Mouse (Mus musculus) cortical plate, adult 2 months (tissue): ENCODE results near the gene Cbr2. TPM values are rescaled to one million over a fixed set of nuclear protein-coding genes. Genes with fewer than 3 reads are reported as not detected.

Source experiments
- H3K27ac ChIP-seq: fragments of 200-500 bp; 2 replicates; pipeline ENCODE4 v1.5.1; 2012; ENCODE audit warnings: low read length, control low read depth, inconsistent platforms; ENCODE audit not compliant: insufficient read depth
- H3K4me1 ChIP-seq: fragments of 200-500 bp; 2 replicates; pipeline ENCODE4 v1.6.1; 2011; ENCODE audit warnings: low read length; ENCODE audit not compliant: control insufficient read depth, insufficient read depth
- H3K4me3 ChIP-seq: fragments of 200-500 bp; 2 replicates; pipeline ENCODE4 v1.5.1; 2011; ENCODE audit warnings: mild to moderate bottlenecking, low read length, control low read depth; ENCODE audit not compliant: insufficient read depth
- CTCF ChIP-seq: fragments of 200-500 bp; IDR thresholded peaks from 2 replicates; pipeline ENCODE4 v1.5.1; 2011; ENCODE audit warnings: mild to moderate bottlenecking, control low read depth, low read length; ENCODE audit not compliant: insufficient read depth; ENCODE audit errors: extremely low read depth
- POLR2A ChIP-seq: fragments of 200-500 bp; IDR thresholded peaks from 2 replicates; pipeline ENCODE4 v1.6.1; 2011; ENCODE audit warnings: mild to moderate bottlenecking, low read length, control low read depth; ENCODE audit not compliant: insufficient read depth; ENCODE audit errors: extremely low read depth
- polyA plus RNA-seq: library from polyadenylated mRNA; depleted of rRNA; stranded (reverse); fragments of >200 nt; gene quantifications from 2 replicates; pipeline ENCODE4 v1.2.3, GENCODE M21; 2012

Gene Cbr2
- polyA plus RNA-seq, 1 experiment, result 4.9 TPM

GRCm38 (mm10) chr11:120721124-120722066, 10.5 kb downstream of the Cbr2 start, which contains the start of gene Rac3:
Gene Rac3 (plus strand): TSS chr11:120721470.
- no peaks in the 10 kb centered on the region for H3K4me1 ChIP-seq
- H3K4me3 ChIP-seq, result peak within 1 kb of the TSS; percentile 45
- TF ChIP-seq POLR2A, result no peak
- H3K27ac ChIP-seq, result no peak within 1 kb of the TSS

DNA sequence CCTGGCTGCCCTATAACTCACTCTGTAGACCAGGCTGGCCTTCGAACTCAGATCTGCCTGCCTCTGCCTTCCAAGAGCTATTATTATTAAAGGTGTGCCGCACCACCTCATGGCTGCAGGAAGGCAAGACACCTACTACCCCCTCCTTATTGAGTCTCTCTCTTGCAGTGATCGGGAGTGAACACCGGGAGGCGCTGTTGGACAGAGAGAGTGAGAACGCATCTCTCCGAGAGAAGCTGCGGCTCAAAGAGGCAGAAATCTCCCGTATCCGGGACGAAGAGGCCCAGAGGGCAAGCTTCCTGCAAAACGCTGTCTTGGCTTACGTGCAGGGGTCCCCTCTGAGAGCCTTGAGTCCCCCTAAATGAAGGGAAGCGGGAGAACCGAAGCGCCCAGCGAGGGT, 11.5 kb downstream of the Cbr2 start:
- Histone ChIP-seq H3K4me3 (peak overlapping the region; percentile 45; the same call in 1 of the 2 replicates), H3K4me1 (no peaks in the 10 kb centered on the region), H3K27ac (no peak overlapping the region)
- TF ChIP-seq CTCF, result peak; percentile 99
- TF ChIP-seq POLR2A, result no peak

DNA sequence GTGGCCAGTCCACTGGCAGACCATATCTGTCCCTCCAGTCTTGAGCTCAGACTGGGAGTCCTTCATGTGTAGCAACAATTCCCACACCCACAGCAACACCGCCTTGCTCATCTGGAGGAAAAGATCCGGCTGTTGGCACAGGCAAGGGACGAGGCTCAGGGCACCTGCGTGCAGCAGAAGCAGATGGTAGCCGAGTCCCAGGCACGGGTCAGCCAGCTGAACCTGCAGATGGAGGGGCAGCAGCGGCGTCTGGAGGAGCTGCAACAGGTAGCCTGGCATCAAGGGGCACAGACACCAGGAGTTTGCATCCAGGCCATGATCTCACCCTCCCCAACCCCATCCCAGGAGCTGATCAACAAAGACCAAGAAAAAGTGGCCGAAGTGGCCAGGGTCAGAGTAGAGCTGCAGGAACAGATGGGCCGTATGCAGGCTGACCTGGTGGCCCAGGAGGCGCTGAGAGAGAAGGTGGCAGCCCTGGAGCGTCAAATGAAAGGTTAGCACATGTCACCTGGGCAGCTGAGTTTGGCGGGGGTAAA, 12.0 kb downstream of the Cbr2 start:
- no peaks in the 10 kb centered on the region for H3K4me1 ChIP-seq
- TF ChIP-seq POLR2A, result no peak
- TF ChIP-seq CTCF, result no peak
- H3K27ac ChIP-seq, result no peak overlapping the region
- no peak overlapping the region for H3K4me3 ChIP-seq

DNA sequence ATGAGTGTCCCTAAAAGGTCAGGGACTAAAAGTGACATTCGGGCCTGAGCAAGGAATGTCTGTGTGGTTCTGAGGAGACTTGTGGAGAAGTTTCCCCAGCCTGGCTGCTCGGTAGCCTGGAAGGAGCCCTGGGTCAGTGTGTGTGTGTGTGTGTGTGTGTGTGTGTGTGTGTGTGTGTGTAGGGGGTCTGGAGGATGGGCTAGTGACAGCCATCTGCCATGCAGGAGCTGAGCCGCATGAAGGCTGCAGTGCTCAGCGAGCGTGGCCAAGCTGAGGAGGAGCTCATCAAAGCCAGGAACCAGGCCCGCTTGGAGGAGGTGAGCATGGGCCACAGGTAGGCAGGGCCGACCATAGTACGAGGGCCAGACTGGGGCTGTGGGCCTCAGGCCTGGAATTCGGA, 12.7 kb downstream of the Cbr2 start:
- TF ChIP-seq CTCF (no peak), POLR2A (no peak)
- Histone ChIP-seq H3K4me3 (no peak overlapping the region), H3K27ac (no peak overlapping the region), H3K4me1 (peaks cover 3% of the 10 kb centered on the region)

DNA sequence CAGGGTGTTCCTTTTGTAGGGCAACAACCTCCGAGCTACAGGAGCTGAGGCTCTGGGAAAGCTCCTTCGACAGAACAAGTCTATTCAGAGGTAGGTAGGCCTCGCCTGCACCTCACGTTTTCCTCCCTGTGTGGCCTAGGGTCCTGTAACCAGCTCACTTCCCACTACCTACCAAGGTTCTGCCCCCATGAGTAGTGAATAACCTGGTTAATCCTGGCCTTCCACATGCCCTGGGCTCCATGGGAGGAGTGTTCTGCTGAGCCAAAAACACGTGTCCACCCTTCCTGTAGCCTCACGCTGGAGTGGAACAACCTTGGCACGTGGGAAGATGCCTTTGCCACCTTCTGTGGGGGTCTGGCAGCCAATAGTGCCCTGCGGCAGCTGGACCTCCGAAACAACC, 16.8 kb downstream of the Cbr2 start:
- Histone ChIP-seq H3K4me3 (no peak overlapping the region; the same call in 1 of the 2 replicates), H3K4me1 (peaks cover 3% of the 10 kb centered on the region), H3K27ac (no peak overlapping the region)
- TF ChIP-seq CTCF, result no peak
- no peak for TF ChIP-seq POLR2A

GRCm38 (mm10) chr11:120714546-120714945, 17.4 kb downstream of the Cbr2 start:
- no peak overlapping the region for H3K27ac ChIP-seq
- peaks cover 3% of the 10 kb centered on the region for H3K4me1 ChIP-seq
- TF ChIP-seq POLR2A, result no peak
- no peak for TF ChIP-seq CTCF
- H3K4me3 ChIP-seq, result peak overlapping the region; percentile 61

DNA sequence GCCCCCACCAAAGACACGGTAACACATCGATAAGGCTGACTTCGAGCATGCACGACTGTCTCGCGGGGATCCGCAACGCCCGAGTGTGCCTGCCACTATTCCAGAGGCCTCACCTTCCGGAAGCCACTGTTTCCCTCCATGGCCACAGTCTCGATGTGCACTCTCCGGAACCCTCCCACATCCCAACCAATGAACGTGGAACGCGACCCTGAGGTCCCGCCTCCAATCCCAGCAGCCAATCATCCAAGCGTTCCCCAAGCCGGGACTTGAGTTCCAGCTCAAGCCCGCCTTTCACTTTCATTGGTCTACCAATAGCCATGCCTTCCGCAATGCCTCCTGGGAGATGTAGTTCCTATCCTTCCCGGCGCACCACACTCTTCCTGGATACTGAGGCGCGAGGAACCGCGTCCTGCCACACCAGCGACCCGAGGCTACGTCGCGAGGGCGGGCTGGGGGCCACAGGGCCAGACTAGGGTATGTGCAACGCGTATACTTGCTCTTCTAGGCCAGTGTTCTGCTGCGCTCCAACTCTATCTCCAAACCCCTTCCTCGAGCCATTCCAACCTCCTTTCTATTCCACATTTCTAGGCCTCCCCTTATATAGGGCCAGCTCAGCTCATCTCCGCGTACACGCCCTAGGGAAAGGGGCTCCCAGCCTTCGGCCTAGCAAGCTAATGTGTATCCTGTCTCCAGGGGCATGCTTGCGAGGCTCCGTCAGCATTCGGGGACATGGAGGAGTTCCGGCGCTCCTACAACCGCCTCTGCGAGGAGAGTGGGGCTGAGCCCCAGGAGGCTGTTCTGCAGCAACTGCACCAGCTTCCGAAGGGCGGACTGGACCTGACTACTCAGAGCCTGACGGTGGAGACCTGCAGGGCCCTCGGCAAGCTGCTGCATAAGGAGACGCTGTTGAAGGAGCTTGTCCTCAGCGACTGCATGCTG, 18.1 kb downstream of the Cbr2 start, which contains the start of the genes Cenpx and Lrrc45:
TSS of gene Cenpx (minus strand) at position 159 of the 939 bp plus-strand sequence.
TSS of gene Lrrc45 (plus strand) at position 346 of the 939 bp plus-strand sequence.
- TF ChIP-seq POLR2A (peak; percentile 77), CTCF (no peak)
- Histone ChIP-seq H3K4me1 (peaks cover 3% of the 10 kb centered on the region), H3K4me3 (peak within 1 kb of the TSS; percentile 61), H3K27ac (no peak within 1 kb of the TSS)

DNA sequence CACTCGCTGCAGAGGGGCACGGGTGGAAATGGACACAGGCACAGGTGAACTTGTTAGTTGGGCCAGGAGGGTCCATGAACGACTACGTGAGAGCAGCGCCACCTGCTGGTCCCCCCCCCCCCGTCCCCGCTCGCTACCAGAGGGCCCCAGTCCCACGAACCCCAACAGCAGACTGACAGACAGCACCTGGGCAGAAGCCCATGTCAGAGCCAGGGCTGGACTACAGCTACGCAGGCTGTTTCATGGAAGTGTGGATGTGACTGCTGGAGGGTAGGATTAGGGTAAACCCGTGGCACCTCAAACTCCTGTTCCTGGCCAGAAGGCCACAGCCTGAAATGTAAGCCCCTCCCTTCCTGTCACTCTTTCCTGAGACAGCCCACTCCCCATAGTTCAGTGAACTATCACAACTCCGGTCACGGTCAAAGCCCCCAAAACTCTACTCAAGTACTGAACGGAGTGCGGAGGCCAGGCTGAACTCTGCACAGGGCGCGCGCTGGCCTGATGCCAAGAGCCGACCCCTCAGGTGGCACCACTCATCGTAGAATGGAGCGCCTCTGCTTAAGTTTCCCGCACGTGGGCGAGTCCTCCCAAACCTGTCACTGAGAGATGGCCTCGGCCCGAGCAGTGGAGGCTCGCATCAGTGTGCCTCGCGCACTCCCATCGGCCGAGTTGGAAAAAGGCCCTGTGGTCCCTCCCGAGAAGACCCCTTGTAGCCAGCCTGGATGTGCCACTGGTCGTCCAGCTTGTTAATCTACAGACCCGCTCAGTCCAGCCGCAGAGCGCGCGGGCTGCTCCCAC, 18.9 kb downstream of the Cbr2 start:
- Histone ChIP-seq H3K4me1 (peaks cover 3% of the 10 kb centered on the region), H3K4me3 (peak overlapping the region; percentile 61), H3K27ac (no peak overlapping the region)
- TF ChIP-seq POLR2A, result no peak
- TF ChIP-seq CTCF, result peak; percentile 38; the same call in 1 of the 2 replicates
